Mouse (Mus musculus) gastrocnemius, adult 2 months (tissue): ENCODE data around the gene Rps6ka5. TPM values are rescaled to one million over a fixed set of nuclear protein-coding genes. Genes with fewer than 3 reads are reported as not detected.

Experiments
- DNase-seq: peaks from one replicate; pipeline ENCODE4 v3.0.0; 2022
- H3K27ac ChIP-seq: fragments of 200-600 bp; 2 replicates; pipeline ENCODE4 v1.8.1; 2022; ENCODE audit warnings: mild to moderate bottlenecking
- H3K4me3 ChIP-seq: fragments of 200-600 bp; 2 replicates; pipeline ENCODE4 v1.8.1; 2022; ENCODE audit warnings: mild to moderate bottlenecking, moderate library complexity
- CTCF ChIP-seq: fragments of 200-600 bp; IDR thresholded peaks from 2 replicates; pipeline ENCODE4 v1.8.1; 2022; ENCODE audit warnings: antibody characterized with exemption, mild to moderate bottlenecking, moderate library complexity
- intact Hi-C: fragments of 180-260 bp; cut with DNase I; formaldehyde crosslinking; loops from one replicate; pipeline ENCODE4 v1.15.1; 2025
- total RNA-seq, 2 experiments: library from RNA; stranded (reverse); gene quantifications; 2 replicates each; pipeline ENCODE4 v1.2.3; 2021

Gene Rps6ka5
- total RNA-seq, 2 experiments from 2014 or later = 11.1 to 11.8 TPM

DNA sequence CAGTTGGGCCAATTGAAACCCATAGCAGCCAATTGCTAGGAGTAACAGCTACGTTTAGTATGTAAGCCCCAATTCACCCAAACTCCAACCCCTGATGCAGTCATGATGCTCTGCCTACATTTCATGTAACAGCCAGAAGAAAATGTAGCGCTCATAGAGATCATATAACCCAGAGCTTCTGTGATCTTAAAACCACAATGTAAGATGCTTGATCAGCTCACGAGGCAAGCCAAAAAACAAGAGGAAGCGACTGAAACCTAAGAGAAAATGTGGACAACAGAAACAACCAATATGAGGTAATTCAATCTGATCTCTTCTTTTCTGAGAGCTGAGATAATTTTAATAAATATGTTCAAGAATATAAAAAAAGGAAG, 182.6 kb downstream of the Rps6ka5 start:
- no peak for TF ChIP-seq CTCF
- DNase-seq = no peak
- intact Hi-C loops = no loop called here
- Histone ChIP-seq H3K27ac (no peak overlapping the region), H3K4me3 (no peak overlapping the region)

DNA sequence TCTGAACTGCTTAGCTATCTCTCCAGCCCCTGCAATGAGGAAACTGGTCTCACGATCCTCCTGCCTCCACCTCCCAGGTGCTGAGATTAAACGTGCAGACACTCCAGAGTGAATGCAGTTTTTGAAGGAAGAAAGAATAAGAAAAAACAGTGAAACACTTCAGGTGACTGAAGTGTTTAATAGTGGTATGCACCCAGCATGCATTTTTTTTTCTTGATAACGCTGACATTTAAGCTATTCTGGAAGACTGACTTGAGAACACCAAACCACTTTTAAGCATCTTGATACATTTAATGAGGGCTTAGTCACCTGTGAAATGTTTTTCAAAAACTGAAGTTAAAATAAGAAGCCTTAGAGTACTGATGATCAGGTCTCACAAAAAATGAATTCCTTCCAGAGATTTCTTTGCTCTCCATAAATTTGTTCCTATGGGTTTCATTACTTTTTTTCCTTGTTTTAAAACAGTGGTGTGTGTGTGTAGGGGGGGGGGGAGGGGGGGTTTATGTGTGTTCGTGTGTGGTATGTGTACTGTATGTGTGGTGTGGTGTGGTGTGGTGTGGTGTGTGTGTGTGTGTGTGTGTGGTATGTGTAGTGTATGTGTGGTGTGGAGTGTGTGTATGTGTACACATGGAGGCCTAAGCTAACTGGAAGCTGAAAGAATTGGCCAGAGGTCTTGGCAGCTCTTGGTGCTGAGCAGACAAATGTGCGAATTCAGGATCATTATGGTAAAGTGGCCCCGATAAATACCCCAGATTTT, 183.2 kb downstream of the Rps6ka5 start:
- intact Hi-C loops = no loop called here
- no peak for DNase-seq
- no peak overlapping the region for H3K27ac ChIP-seq
- TF ChIP-seq CTCF = no peak
- no peak overlapping the region for H3K4me3 ChIP-seq

DNA sequence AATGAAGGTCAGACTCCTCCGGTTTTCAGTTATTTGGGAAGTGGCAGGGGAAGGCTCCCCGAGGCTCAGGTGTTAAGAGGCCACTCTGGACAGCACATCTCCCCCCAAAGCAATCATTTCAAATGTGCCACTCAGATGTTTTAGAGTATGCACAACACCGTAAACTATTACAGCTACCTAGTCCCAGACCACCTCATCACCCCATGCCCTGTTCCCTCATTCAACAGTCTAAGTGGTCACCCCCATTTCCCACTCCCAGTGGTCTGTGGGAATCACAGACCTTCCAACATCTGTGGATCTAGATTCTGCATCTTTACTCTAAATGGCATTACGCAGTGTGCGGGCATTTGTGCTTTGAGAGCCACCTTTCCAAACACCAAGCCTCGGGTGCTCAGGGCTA, 184.3 kb downstream of the Rps6ka5 start:
- no peak for DNase-seq
- TF ChIP-seq CTCF = no peak
- Histone ChIP-seq H3K4me3 (no peak overlapping the region), H3K27ac (no peak overlapping the region)
- intact Hi-C loops = no loop called here

DNA sequence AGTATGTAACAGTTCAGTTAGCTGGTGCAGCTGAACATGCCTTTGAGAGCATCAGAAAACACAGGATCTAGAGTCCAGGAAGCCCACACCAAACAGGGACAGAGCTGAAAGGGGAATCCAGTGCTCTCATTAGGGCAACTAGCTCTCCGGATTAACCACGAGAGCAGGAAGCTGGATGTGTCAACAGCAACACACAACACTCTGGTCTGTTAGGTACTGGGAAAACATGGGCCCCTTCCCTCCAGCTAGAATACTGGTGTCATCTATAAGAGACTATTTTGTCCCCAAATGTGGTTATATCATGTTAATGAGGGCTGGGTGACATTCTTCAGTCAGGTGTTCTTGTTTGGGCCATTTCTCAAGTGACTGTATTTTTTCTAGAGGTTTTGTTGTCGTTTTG, 184.7 kb downstream of the Rps6ka5 start:
- DNase-seq = no peak
- intact Hi-C loops = no loop called here
- H3K27ac ChIP-seq = no peak overlapping the region
- no peak for TF ChIP-seq CTCF
- no peak overlapping the region for H3K4me3 ChIP-seq

DNA sequence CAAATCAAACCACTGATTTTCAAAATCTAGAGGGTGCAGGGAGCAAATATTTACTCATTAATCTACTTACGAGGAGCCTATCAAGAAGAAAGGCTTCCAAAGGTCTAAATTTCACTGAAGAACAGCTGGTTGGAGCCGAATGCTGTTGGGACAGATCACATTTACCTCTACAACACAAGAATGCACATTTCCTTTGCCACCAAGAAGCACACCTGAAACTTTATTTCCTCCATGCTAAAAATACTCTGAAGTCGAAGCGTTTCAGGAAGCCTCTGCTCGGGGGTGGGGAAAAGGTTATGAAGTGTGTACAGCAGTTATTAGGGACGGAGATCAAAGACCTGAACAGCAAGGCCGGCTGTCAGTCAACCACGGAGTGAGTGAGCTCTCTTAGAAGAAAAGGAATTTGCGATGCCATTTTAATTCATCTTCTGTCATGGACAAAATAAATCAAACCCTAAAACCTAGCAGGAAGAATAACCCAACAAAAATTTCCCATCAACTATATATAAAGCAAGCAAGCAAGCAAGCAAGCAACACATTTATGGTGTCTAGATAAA, 187.5 kb downstream of the Rps6ka5 start:
- Histone ChIP-seq H3K27ac (peak overlapping the region; percentile 62), H3K4me3 (no peak overlapping the region)
- no peak for DNase-seq
- intact Hi-C loops = no loop called here
- TF ChIP-seq CTCF = no peak

DNA sequence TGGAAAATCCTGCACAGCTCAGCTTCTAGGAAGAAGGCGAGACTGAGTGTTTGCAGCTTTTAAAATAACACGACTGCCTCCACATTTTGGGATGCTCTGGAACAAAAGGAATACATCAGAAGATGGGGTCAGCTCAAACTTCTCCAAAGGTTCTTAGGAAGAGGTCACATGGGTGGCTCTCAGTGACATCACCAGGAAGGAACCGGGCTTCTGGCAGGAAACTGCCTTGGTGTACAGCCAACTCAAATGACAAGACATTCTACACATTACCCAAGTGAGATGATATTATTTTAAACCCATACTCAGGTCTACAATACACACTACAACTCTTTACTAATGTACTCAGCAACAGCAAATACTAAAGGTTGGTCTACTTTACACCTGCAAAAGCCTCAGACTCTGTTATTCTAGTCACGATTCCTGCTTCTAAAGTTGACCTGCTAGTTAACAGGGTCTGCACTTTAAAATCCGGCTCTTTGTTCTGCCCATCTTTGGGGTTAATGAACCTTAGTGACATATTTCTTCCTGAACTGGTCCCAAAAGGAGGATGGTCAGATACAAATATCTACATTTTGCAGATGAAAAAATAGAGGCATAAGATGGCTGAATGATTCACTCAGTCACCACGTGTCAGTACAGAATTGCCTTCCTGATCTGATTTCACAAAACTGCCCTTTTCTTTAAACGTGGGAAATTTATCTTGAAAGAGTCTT, 188.2 kb downstream of the Rps6ka5 start:
- TF ChIP-seq CTCF = no peak
- intact Hi-C loops = no loop called here
- H3K4me3 ChIP-seq = no peak overlapping the region
- peak overlapping the region; percentile 62 for H3K27ac ChIP-seq
- no peak for DNase-seq

DNA sequence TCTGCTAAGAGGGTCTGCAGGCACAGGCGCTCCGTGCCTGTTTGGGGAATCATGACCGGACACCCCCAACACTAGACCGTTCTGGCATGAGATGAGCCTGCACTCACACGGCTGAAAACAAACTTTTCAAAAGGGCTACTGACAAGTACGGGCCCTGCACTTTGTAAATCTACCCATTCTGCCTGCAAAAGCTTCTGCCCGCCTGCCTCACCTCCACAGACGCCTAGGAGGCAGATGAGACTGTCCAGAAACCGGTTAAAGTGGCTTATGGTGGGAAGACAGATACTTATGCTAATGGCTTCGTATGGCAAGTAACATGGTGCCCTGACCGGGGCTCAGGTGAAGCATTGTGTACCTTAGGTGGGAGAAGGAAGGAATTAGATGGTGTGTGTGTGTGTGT, 189.7 kb downstream of the Rps6ka5 start:
- intact Hi-C loops = no loop called here
- Histone ChIP-seq H3K4me3 (no peak overlapping the region), H3K27ac (no peak overlapping the region)
- TF ChIP-seq CTCF = no peak
- no peak for DNase-seq

DNA sequence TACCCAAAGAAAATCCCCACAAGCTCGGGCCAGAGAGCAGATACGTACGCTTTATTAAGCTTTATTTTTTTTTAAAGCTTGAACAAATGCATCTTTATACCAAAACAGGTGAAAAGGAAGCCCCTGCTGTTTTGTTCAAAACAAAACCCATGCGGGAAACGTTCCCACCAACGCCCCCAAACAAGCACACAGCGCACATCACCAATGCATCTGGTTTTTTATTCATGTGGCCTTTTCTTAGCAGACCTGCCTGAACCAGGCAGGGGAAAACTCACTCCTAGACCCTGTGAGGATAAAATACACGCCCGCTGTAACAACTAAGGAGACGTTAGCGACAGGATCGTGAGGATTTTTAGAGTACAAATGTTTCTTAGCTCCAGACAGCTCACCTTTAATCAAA, 191.8 kb downstream of the Rps6ka5 start:
- peak overlapping the region; percentile 76 for H3K27ac ChIP-seq
- intact Hi-C loops = no loop called here
- TF ChIP-seq CTCF = no peak
- no peak overlapping the region for H3K4me3 ChIP-seq
- no peak for DNase-seq

DNA sequence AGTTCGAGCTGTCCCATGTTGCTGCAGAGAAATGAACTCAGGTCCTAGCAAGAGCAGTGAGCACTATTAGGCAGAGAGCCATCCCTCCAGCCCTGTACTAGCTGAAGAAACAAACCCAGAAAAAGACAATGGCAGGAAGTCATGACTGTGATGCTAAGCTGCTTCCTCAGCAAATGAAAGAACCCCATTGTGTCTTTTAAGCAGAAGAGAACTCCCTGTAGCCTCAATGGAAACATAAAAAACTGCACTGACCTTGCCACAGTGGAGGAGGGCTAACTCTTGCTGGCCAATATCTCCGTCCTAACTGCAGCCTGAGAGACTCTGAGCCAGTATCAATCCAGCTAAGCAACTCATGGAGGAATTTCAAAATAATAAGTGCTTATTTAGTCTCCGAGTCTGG, 192.8 kb downstream of the Rps6ka5 start:
- no peak for DNase-seq
- Histone ChIP-seq H3K27ac (peak overlapping the region; percentile 76), H3K4me3 (no peak overlapping the region)
- intact Hi-C loops = no loop called here
- no peak for TF ChIP-seq CTCF

DNA sequence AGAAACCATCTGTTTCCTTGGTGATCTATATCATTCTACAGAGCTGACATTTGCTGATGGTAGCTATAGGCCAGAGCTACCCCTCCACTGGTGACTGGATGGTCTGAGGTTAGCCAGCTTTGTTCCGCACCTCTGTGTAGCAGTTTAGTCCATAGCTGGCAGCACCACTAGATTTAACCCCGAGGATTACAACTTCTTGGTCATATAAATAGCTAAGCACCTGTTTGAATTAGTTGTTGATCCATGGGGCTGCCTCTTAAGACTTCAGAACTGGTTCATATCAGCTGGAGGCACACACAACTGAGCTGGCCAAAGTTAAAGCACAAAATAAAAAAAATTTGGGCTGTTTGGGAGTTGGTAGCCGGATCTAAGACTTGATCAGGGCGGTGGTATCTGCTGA, 193.6 kb downstream of the Rps6ka5 start:
- no peak overlapping the region for H3K4me3 ChIP-seq
- no peak for TF ChIP-seq CTCF
- intact Hi-C loops = no loop called here
- DNase-seq = no peak
- H3K27ac ChIP-seq = peak overlapping the region; percentile 76

DNA sequence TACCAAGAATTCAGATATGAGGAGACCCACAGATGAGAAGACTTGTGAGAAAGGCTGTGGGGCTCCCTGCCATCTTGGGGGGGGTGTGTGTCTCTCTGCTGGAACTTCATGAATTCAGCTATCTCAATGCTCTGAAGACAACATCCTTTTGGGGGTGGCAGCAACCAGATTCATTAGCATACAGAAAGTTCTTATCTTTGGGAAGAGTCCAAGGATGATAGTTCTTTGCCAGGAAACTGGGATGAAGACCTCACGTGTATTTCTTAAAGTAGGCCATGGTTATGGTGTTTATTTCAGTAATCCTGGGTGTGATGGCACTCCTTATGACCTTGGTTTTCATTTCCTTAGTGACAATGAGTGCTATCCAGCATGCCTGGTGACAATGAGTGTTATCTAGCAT, 195.0 kb downstream of the Rps6ka5 start:
- Histone ChIP-seq H3K27ac (peak overlapping the region; percentile 89), H3K4me3 (no peak overlapping the region)
- no peak for TF ChIP-seq CTCF
- no peak for DNase-seq
- intact Hi-C loops = no loop called here

DNA sequence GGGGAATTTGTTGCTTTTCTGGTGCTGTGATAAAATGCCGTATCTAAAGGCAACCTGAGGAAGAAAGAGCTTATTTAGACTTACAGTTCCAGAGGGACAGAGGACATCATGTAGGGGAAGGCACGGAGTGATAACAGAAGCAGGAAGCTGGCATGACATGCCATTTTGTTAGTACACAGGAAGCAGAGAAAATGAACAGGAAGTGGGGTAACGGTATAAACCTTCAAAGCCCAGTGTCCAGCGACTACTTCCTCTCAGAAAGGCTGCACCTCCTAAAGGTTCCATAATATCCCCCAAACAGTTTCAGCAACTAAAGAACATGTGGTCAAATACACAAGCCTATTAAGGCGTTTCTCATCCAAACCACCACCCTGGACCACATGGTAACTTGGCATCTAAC, 195.9 kb downstream of the Rps6ka5 start:
- Histone ChIP-seq H3K27ac (peak overlapping the region; percentile 89), H3K4me3 (no peak overlapping the region)
- intact Hi-C loops = no loop called here
- no peak for TF ChIP-seq CTCF
- no peak for DNase-seq

DNA sequence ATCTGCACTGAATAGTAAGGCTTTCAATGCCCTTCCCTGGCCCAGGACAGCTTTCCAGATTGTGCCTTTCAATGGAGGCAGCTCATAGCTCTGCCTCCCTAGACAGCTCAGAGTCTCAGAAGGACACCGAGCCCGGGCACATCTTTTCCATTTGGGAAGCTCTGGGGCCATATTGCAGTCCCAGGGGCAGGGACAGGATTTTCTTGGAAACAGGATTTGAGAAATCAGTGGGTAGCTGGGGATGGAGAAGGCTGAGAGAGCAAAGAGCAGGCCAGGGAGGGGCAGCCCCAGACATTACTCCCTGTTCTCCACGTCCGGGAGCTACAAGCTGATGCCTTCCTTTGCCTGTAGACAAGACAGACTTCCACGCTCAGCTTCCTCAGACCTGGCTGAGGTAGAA, 197.1 kb downstream of the Rps6ka5 start:
- peak overlapping the region; percentile 89 for H3K27ac ChIP-seq
- DNase-seq = no peak
- TF ChIP-seq CTCF = no peak
- intact Hi-C loops = no loop called here
- peak overlapping the region; percentile 61 for H3K4me3 ChIP-seq
